Mouse (Mus musculus) MEL (cell line): ENCODE measurements around the gene Kirrel3. TPM values are rescaled to one million over a fixed set of nuclear protein-coding genes. Genes with fewer than 3 reads are reported as not detected.

ENCODE experiments used
- DNase-seq: peaks from one replicate; pipeline ENCODE4 v3.0.0; 2011; ENCODE audit warnings: low read depth, low spot score
- H3K27ac ChIP-seq: 2 replicates; pipeline ENCODE4 v1.5.1; 2012; ENCODE audit warnings: low read depth, mild to moderate bottlenecking, control low read depth, low read length, moderate library complexity; ENCODE audit not compliant: control insufficient read depth
- H3K27me3 ChIP-seq, 2 experiments: fragments of 150-350 bp in 1 of 2; sonication (generic) in 1 of 2; 2 replicates each; pipeline ENCODE4 v1.6.1; 2012; ENCODE audit warnings: low read length in 2 of 2, mild to moderate bottlenecking in 2 of 2, improper control_type of control experiment in 1 of 2, moderate library complexity in 1 of 2; ENCODE audit not compliant: insufficient read depth in 2 of 2, control insufficient read depth in 1 of 2
- H3K36me3 ChIP-seq, 2 experiments: 2 replicates each; pipeline ENCODE4 v1.6.1; 2012 to 2014; ENCODE audit warnings: low read length in 2 of 2, improper control_type of control experiment in 1 of 2, inconsistent platforms in 1 of 2, mild to moderate bottlenecking in 1 of 2; ENCODE audit not compliant: insufficient read depth in 2 of 2, control insufficient read depth in 1 of 2
- H3K4me1 ChIP-seq, 2 experiments: fragments of 150-350 bp in 1 of 2; sonication (generic) in 1 of 2; 2 replicates each; pipeline ENCODE4 v1.6.1; 2012; ENCODE audit warnings: low read length in 2 of 2, improper control_type of control experiment in 1 of 2, mild to moderate bottlenecking in 1 of 2; ENCODE audit not compliant: insufficient read depth in 2 of 2, control insufficient read depth in 1 of 2
- H3K4me3 ChIP-seq, 2 experiments: fragments of 150-350 bp in 1 of 2; sonication (generic) in 1 of 2; 2 replicates each; pipeline ENCODE4 v1.5.1; 2012; ENCODE audit warnings: low read depth in 2 of 2, low read length in 2 of 2, mild to moderate bottlenecking in 2 of 2, moderate library complexity in 2 of 2, control low read depth in 1 of 2, improper control_type of control experiment in 1 of 2; ENCODE audit not compliant: control insufficient read depth in 1 of 2, insufficient read depth in 1 of 2
- H3K79me2 ChIP-seq: 2 replicates; pipeline ENCODE4 v1.6.1; 2012; ENCODE audit warnings: mild to moderate bottlenecking, low read length, moderate library complexity; ENCODE audit not compliant: control insufficient read depth, poor library complexity, insufficient read depth
- H3K9ac ChIP-seq: 2 replicates; pipeline ENCODE4 v1.6.1; 2012; ENCODE audit warnings: low read depth, mild to moderate bottlenecking, control low read depth, low read length, moderate library complexity; ENCODE audit not compliant: control insufficient read depth, poor library complexity, severe bottlenecking
- H3K9me3 ChIP-seq: fragments of 150-350 bp; sonication (generic); replicated peaks from 2 replicates; pipeline ENCODE4 v1.6.1; 2012; ENCODE audit warnings: mild to moderate bottlenecking, low read length, improper control_type of control experiment, moderate library complexity; ENCODE audit not compliant: insufficient read depth
- CHD1 ChIP-seq: IDR thresholded peaks from 2 replicates; pipeline ENCODE4 v1.6.1; 2012; ENCODE audit warnings: low read depth, mild to moderate bottlenecking, inconsistent platforms, low read length, improper control_type of control experiment
- ELF1 ChIP-seq: IDR thresholded peaks from 2 replicates; pipeline ENCODE4 v1.6.1; 2014; ENCODE audit warnings: low read depth, mild to moderate bottlenecking, inconsistent platforms, low read length, improper control_type of control experiment, moderate library complexity
- GABPA ChIP-seq: IDR thresholded peaks from 2 replicates; pipeline ENCODE4 v1.6.1; 2012; ENCODE audit warnings: low read depth, mild to moderate bottlenecking, inconsistent platforms, low read length, improper control_type of control experiment, moderate library complexity
- GATA1 ChIP-seq: IDR thresholded peaks from 2 replicates; pipeline ENCODE4 v1.6.1; 2011; ENCODE audit warnings: low read depth, low read length, improper control_type of control experiment
- KAT2A ChIP-seq: conservative IDR thresholded peaks from 2 replicates; pipeline ENCODE4 v1.6.1; 2012; ENCODE audit warnings: low read depth, low read length, improper control_type of control experiment, inconsistent platforms
- MAFK ChIP-seq: IDR thresholded peaks from 2 replicates; pipeline ENCODE4 v1.6.1; 2011; ENCODE audit warnings: low read depth, mild to moderate bottlenecking, low read length, improper control_type of control experiment, borderline replicate concordance
- MAX ChIP-seq: IDR thresholded peaks from 2 replicates; pipeline ENCODE4 v1.6.1; 2011; ENCODE audit warnings: low read length, improper control_type of control experiment
- MAZ ChIP-seq: IDR thresholded peaks from 2 replicates; pipeline ENCODE4 v1.6.1; 2012; ENCODE audit warnings: low read depth, mild to moderate bottlenecking, inconsistent platforms, low read length, improper control_type of control experiment
- MEF2A ChIP-seq: IDR thresholded peaks from 2 replicates; pipeline ENCODE4 v1.6.1; 2014; ENCODE audit warnings: low read depth, mild to moderate bottlenecking, inconsistent platforms, low read length, improper control_type of control experiment; ENCODE audit not compliant: poor library complexity, insufficient replicate concordance, severe bottlenecking; ENCODE audit errors: extremely low read depth
- USF2 ChIP-seq, 2 experiments: IDR thresholded peaks; 2 replicates each; pipeline ENCODE4 v1.6.1; 2011 to 2012; ENCODE audit warnings: improper control_type of control experiment in 2 of 2, low read length in 2 of 2, borderline replicate concordance in 1 of 2, inconsistent platforms in 1 of 2, low read depth in 1 of 2, mild to moderate bottlenecking in 1 of 2; ENCODE audit not compliant: insufficient read depth in 1 of 2
- ZMIZ1 ChIP-seq: IDR thresholded peaks from 2 replicates; pipeline ENCODE4 v1.6.1; 2012; ENCODE audit warnings: low read depth, mild to moderate bottlenecking, inconsistent platforms, low read length, improper control_type of control experiment, moderate library complexity
- polyA plus RNA-seq, 2 experiments: library from polyadenylated mRNA; stranded (reverse) in 1 of 2; unstranded in 1 of 2; fragments of >175 nt in 1 of 2; fragments of >200 nt in 1 of 2; gene quantifications; 2 replicates each; pipeline versions ENCODE4 v1.2.1 to v1.2.4; 2012; ENCODE audit warnings: low replicate concordance in 2 of 2, low read depth in 1 of 2; ENCODE audit not compliant: insufficient read length in 2 of 2, insufficient read depth in 1 of 2, missing spikeins in 1 of 2
- total RNA-seq: library from RNA; depleted of rRNA; stranded (reverse); fragments of 300-350 nt; gene quantifications from 2 replicates; pipeline ENCODE4 v1.2.3, GENCODE M21; 2012

Kirrel3 gene
- total and polyA plus RNA-seq, 3 experiments: 0.06 TPM; not detected in 2

- H3K9ac ChIP-seq: no peak overlapping the region
- no peak overlapping the region for H3K27ac ChIP-seq
- DNase-seq: no peak
- H3K27me3 ChIP-seq: no peaks in the 10 kb centered on the region
- TF ChIP-seq MAZ (no peak), USF2 (IDR thresholded peaks at IDR 0.05; ENCODE audit: borderline replicate concordance in 1 of 2, insufficient read depth in 1 of 2, low read depth in 1 of 2, low read length in 2 of 2) (no peak), CHD1 (no peak), ZMIZ1 (no peak), MAFK (no peak), MEF2A (no peak), MAX (no peak), KAT2A (no peak)
- H3K9me3 ChIP-seq: no peaks in the 10 kb centered on the region
- no peak overlapping the region for H3K4me3 ChIP-seq
- H3K79me2 ChIP-seq: no peaks in the 10 kb centered on the region
- H3K36me3 ChIP-seq: peaks cover 1 to 7% of the 10 kb centered on the region in 2 experiments
- H3K4me1 ChIP-seq: peaks cover 2 to 5% of the 10 kb centered on the region in 2 experiments
These were observed 559.4 kb downstream of the Kirrel3 start for GRCm38 (mm10) chr9:35045031-35045531.

GRCm38 (mm10) chr9:35045756-35046155 is 560.1 kb downstream of the Kirrel3 start:
- no peak overlapping the region for H3K27ac ChIP-seq
- DNase-seq: no peak
- no peak overlapping the region for H3K9ac ChIP-seq
- peaks cover 0 to 5% of the 10 kb centered on the region in 2 experiments; a peak in 2 of 4 replicates for H3K4me1 ChIP-seq
- H3K79me2 ChIP-seq: no peaks in the 10 kb centered on the region
- H3K36me3 ChIP-seq: peaks cover 1 to 6% of the 10 kb centered on the region in 2 experiments
- H3K4me3 ChIP-seq: no peak overlapping the region
- TF ChIP-seq ELF1: no peak
- TF ChIP-seq GABPA: no peak
- no peaks in the 10 kb centered on the region for H3K27me3 ChIP-seq
- H3K9me3 ChIP-seq: no peaks in the 10 kb centered on the region

DNA sequence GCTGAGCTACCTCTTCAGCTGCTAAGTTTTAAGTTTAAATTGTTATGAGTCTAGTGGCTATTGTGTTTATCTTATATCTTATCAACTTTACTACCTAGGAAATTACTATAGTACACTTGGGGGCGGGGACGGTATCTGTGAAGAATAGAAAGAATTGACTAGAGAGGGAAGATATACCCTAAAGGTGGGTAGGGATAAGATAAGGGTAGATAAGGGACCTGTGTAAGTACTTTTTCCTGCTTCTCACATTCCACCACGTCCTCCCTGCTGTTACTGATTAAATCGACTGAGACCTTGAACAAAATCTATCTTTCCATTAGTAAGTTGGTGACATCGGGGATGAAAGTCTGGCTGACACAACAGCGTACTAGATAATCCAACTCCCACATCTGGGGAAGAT is 562.8 kb downstream of the Kirrel3 start:
- H3K9me3 ChIP-seq: no peaks in the 10 kb centered on the region
- no peak overlapping the region for H3K4me3 ChIP-seq
- 0 out of 2 replicates have a peak, but pooled peaks have one; percentile 37 for TF ChIP-seq GATA1
- TF ChIP-seq GABPA: no peak
- TF ChIP-seq, all 39 proteins: peak for 1
- Histone ChIP-seq H3K79me2 (no peaks in the 10 kb centered on the region), H3K36me3 (peaks cover 6% of the 10 kb centered on the region in 2 experiments), H3K27me3 (no peaks in the 10 kb centered on the region), H3K9ac (no peak overlapping the region), H3K27ac (no peak overlapping the region), H3K4me1 (peaks cover 0 to 5% of the 10 kb centered on the region in 2 experiments; a peak in 2 of 4 replicates)
- DNase-seq: no peak
